Mouse (Mus musculus): ENCODE data around the gene Kifc3. TPM values are rescaled to one million over a fixed set of nuclear protein-coding genes. Genes with fewer than 3 reads are reported as not detected.

Kifc3 gene
- polyA plus RNA-seq, 2 experiments = 12.7 to 25.9 TPM

DNA sequence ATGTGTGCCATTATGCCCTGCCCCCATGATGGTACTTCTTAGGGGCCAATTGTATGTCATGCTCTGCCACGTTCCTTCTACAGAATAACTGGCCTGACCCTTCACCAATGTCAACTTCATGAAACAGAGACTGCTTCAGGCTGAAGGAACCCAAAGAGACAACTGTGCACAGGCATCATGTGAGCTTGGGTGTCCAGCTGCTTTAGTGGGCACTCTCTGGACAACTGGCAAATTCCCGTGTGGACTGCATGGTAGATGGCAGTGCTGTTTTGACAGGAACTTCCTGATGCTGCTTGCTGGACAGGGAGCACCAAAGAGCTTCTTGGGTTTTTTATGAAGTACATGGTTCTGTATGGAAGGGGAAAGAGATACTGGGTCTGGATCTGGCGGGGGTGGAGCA, 43.3 kb downstream of the Kifc3 start:
- Histone ChIP-seq H3K9ac (ENCODE audit: low read depth, low read length, severe bottlenecking) (no peak overlapping the region), H3K27ac (replicated peaks; ENCODE audit: low read depth, low read length) (no peak overlapping the region), H3K4me2 (replicated peaks; ENCODE audit: low read depth, low read length, severe bottlenecking) (no peak overlapping the region), H3K4me3 (replicated peaks; ENCODE audit: low read length) (no peak overlapping the region), H3K36me3 (ENCODE audit: control insufficient read depth, insufficient read depth, low read length) (no peaks in the 10 kb centered on the region), H3K27me3 (ENCODE audit: control insufficient read depth, insufficient read depth, low read length) (no peaks in the 10 kb centered on the region), H3K4me1 (ENCODE audit: control insufficient read depth, insufficient read depth, low read length) (no peaks in the 10 kb centered on the region), H3K9me3 (ENCODE audit: control insufficient read depth, low read length) (no peaks in the 10 kb centered on the region)
- WGBS = 79% methylated on average over 3 of the region's 3 CpGs
- DNase-seq (ENCODE audit: low spot score) (no peak), ATAC-seq (ENCODE audit: low FRiP score, low read depth) (no peak)
- TF ChIP-seq POLR2A (IDR thresholded peaks at IDR 0.05; ENCODE audit: borderline replicate concordance, extremely low read depth, insufficient read depth, insufficient read length) = no peak

DNA sequence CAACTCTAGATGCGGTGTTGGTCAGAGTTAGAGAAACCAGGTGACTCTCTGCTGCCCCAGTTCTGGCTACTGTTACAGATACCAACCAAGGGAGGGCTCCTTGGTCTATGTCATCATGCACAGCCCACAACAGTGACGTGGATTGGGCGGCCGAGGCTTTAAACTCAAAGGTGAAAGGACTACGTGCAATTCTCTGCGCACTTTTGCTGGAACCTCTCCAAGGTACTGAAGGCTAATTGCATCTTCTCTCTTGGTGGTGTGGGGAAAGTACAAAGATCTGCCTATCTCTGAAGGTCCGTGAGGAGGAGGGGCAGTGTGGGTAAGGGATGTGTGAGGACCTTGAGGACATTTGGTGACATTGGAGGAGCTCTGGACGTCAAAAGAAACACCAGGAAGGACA, 44.0 kb downstream of the Kifc3 start:
- no peak overlapping the region for H3K9ac ChIP-seq (ENCODE audit: low read depth, low read length, severe bottlenecking)
- no peaks in the 10 kb centered on the region for H3K27me3 ChIP-seq (ENCODE audit: control insufficient read depth, insufficient read depth, low read length)
- whole genome bisulfite sequencing = 71% methylated on average over 8 of the region's 8 CpGs
- no peak overlapping the region for H3K4me3 ChIP-seq (replicated peaks; ENCODE audit: low read length)
- ATAC-seq (ENCODE audit: low FRiP score, low read depth) (no peak), DNase-seq (ENCODE audit: low spot score) (no peak)
- no peaks in the 10 kb centered on the region for H3K9me3 ChIP-seq (ENCODE audit: control insufficient read depth, low read length)
- no peak for TF ChIP-seq POLR2A (IDR thresholded peaks at IDR 0.05; ENCODE audit: borderline replicate concordance, extremely low read depth, insufficient read depth, insufficient read length)
- H3K4me1 ChIP-seq (ENCODE audit: control insufficient read depth, insufficient read depth, low read length) = no peaks in the 10 kb centered on the region
- no peak overlapping the region for H3K27ac ChIP-seq (replicated peaks; ENCODE audit: low read depth, low read length)
- H3K4me2 ChIP-seq (replicated peaks; ENCODE audit: low read depth, low read length, severe bottlenecking) = no peak overlapping the region
- H3K36me3 ChIP-seq (ENCODE audit: control insufficient read depth, insufficient read depth, low read length) = no peaks in the 10 kb centered on the region

DNA sequence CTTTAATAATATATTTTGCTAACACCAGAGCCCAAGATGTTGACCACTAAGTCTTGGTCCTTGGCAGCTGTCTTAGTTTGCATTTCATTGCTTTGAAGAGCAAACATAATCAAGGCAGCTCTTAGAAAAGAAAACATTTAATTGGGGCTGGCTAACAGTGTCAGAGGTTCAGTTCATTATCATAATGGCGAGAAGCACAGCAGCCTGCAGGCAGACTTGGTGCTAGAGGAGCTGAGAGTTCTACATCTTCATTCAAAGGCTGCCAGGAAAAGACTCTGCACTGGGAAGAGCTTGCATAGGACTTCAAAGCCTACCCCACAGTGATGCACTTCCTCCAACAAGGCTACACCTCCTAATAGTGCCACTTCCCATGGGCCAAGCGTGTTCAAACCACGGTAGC, 45.5 kb downstream of the Kifc3 start:
- ATAC-seq (ENCODE audit: low FRiP score, low read depth) = no peak
- no peak overlapping the region for H3K27ac ChIP-seq (replicated peaks; ENCODE audit: low read depth, low read length)
- WGBS = 66% methylated on average over 3 of the region's 3 CpGs
- H3K27me3 ChIP-seq (ENCODE audit: control insufficient read depth, insufficient read depth, low read length) = no peaks in the 10 kb centered on the region
- H3K9ac ChIP-seq (ENCODE audit: low read depth, low read length, severe bottlenecking) = no peak overlapping the region
- no peaks in the 10 kb centered on the region for H3K4me1 ChIP-seq (ENCODE audit: control insufficient read depth, insufficient read depth, low read length)
- no peak for TF ChIP-seq POLR2A (IDR thresholded peaks at IDR 0.05; ENCODE audit: borderline replicate concordance, extremely low read depth, insufficient read depth, insufficient read length)
- no peak overlapping the region for H3K4me3 ChIP-seq (replicated peaks; ENCODE audit: low read length)
- H3K36me3 ChIP-seq (ENCODE audit: control insufficient read depth, insufficient read depth, low read length) = no peaks in the 10 kb centered on the region
- no peak for DNase-seq (ENCODE audit: low spot score)
- H3K9me3 ChIP-seq (ENCODE audit: control insufficient read depth, low read length) = no peaks in the 10 kb centered on the region
- no peak overlapping the region for H3K4me2 ChIP-seq (replicated peaks; ENCODE audit: low read depth, low read length, severe bottlenecking)

DNA sequence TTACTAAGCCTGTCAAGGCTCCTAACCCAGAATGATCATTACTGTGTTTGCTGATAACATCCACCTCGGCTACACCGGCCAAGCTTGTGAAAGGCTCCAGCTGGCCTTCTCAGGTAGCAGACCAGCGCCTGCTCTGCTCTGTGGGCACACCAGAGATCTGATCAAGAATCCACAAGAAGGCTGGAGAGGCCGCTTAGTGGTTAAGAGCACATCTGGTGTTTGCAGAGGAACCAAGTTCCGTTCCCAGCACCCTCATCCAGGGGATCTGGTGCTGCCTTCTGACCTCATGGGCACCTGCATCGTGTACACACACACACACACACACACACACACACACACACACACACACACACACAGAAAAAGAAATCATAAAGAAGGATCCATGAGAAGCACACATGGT, 46.5 kb downstream of the Kifc3 start:
- Histone ChIP-seq H3K4me1 (ENCODE audit: control insufficient read depth, insufficient read depth, low read length) (no peaks in the 10 kb centered on the region), H3K4me3 (replicated peaks; ENCODE audit: low read length) (no peak overlapping the region), H3K27me3 (ENCODE audit: control insufficient read depth, insufficient read depth, low read length) (no peaks in the 10 kb centered on the region), H3K9me3 (ENCODE audit: control insufficient read depth, low read length) (no peaks in the 10 kb centered on the region), H3K27ac (replicated peaks; ENCODE audit: low read depth, low read length) (no peak overlapping the region), H3K36me3 (ENCODE audit: control insufficient read depth, insufficient read depth, low read length) (no peaks in the 10 kb centered on the region), H3K4me2 (replicated peaks; ENCODE audit: low read depth, low read length, severe bottlenecking) (no peak overlapping the region), H3K9ac (ENCODE audit: low read depth, low read length, severe bottlenecking) (no peak overlapping the region)
- DNase-seq (ENCODE audit: low spot score) (no peak), ATAC-seq (ENCODE audit: low FRiP score, low read depth) (no peak)
- no peak for TF ChIP-seq POLR2A (IDR thresholded peaks at IDR 0.05; ENCODE audit: borderline replicate concordance, extremely low read depth, insufficient read depth, insufficient read length)
- 71% methylated on average over 6 of the region's 6 CpGs for WGBS

DNA sequence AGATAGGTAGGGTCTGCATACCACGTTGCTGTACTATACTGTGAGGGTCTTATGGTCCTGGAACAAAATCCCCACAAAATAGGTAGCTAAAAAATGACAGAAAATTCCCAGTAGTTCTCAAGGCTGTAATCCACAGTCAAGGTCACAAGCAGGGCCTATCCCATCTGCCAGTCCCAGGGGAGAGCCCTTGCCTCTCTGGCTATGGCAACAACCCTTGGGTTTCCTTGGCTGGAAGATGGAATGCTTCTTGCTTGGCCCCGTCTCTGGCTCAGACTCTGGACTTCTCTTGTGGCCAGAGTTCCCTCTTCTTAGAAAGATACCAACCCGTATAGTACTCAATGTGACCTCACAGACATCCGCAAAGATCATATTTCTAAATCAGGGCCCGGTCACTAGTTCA, 47.3 kb downstream of the Kifc3 start:
- DNase-seq (ENCODE audit: low spot score) (no peak), ATAC-seq (ENCODE audit: low FRiP score, low read depth) (no peak)

DNA sequence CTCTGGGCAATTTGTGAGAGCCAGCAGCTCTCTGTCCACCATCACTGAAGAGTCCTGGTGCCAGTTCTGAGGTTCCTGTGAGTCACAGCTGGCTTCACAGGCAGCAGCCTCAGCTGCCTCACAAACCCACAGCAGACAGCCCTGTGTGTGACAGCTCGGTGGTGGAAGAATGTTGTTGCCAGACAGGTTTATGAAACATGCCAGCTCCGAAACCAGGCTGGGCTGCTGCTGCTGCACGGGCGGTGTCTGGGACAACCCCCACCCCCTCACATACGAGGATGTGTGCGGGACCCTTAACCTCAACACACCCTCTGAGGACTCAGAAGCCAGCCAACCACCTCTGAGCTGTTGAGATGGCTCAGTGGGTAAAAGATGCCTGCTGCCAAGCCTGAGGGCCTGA, 48.0 kb downstream of the Kifc3 start:
- WGBS = 48% methylated on average over 6 of the region's 6 CpGs
- no peak overlapping the region for H3K27ac ChIP-seq (replicated peaks; ENCODE audit: low read depth, low read length)
- no peaks in the 10 kb centered on the region for H3K36me3 ChIP-seq (ENCODE audit: control insufficient read depth, insufficient read depth, low read length)
- no peak overlapping the region for H3K9ac ChIP-seq (ENCODE audit: low read depth, low read length, severe bottlenecking)
- no peaks in the 10 kb centered on the region for H3K9me3 ChIP-seq (ENCODE audit: control insufficient read depth, low read length)
- no peaks in the 10 kb centered on the region for H3K27me3 ChIP-seq (ENCODE audit: control insufficient read depth, insufficient read depth, low read length)
- no peak for TF ChIP-seq POLR2A (IDR thresholded peaks at IDR 0.05; ENCODE audit: borderline replicate concordance, extremely low read depth, insufficient read depth, insufficient read length)
- H3K4me2 ChIP-seq (replicated peaks; ENCODE audit: low read depth, low read length, severe bottlenecking) = no peak overlapping the region
- no peaks in the 10 kb centered on the region for H3K4me1 ChIP-seq (ENCODE audit: control insufficient read depth, insufficient read depth, low read length)
- DNase-seq (ENCODE audit: low spot score) (no peak), ATAC-seq (ENCODE audit: low FRiP score, low read depth) (no peak)
- H3K4me3 ChIP-seq (replicated peaks; ENCODE audit: low read length) = no peak overlapping the region

More for the DNA sequence above, 47.3 kb downstream of the Kifc3 start:
- H3K4me2 ChIP-seq (replicated peaks; ENCODE audit: low read depth, low read length, severe bottlenecking) = no peak overlapping the region
- TF ChIP-seq POLR2A (IDR thresholded peaks at IDR 0.05; ENCODE audit: borderline replicate concordance, extremely low read depth, insufficient read depth, insufficient read length) = no peak
- H3K36me3 ChIP-seq (ENCODE audit: control insufficient read depth, insufficient read depth, low read length) = no peaks in the 10 kb centered on the region
- H3K9me3 ChIP-seq (ENCODE audit: control insufficient read depth, low read length) = no peaks in the 10 kb centered on the region
- H3K27ac ChIP-seq (replicated peaks; ENCODE audit: low read depth, low read length) = no peak overlapping the region
- 85% methylated on average over 5 of the region's 5 CpGs for WGBS
- H3K9ac ChIP-seq (ENCODE audit: low read depth, low read length, severe bottlenecking) = no peak overlapping the region
- no peaks in the 10 kb centered on the region for H3K4me1 ChIP-seq (ENCODE audit: control insufficient read depth, insufficient read depth, low read length)
- no peak overlapping the region for H3K4me3 ChIP-seq (replicated peaks; ENCODE audit: low read length)
- H3K27me3 ChIP-seq (ENCODE audit: control insufficient read depth, insufficient read depth, low read length) = no peaks in the 10 kb centered on the region

Data from limb, embryonic 14.5 days (tissue).